Comparison of ENCODE assay signal across 10 mouse cellular contexts in the genomic region with DNA sequence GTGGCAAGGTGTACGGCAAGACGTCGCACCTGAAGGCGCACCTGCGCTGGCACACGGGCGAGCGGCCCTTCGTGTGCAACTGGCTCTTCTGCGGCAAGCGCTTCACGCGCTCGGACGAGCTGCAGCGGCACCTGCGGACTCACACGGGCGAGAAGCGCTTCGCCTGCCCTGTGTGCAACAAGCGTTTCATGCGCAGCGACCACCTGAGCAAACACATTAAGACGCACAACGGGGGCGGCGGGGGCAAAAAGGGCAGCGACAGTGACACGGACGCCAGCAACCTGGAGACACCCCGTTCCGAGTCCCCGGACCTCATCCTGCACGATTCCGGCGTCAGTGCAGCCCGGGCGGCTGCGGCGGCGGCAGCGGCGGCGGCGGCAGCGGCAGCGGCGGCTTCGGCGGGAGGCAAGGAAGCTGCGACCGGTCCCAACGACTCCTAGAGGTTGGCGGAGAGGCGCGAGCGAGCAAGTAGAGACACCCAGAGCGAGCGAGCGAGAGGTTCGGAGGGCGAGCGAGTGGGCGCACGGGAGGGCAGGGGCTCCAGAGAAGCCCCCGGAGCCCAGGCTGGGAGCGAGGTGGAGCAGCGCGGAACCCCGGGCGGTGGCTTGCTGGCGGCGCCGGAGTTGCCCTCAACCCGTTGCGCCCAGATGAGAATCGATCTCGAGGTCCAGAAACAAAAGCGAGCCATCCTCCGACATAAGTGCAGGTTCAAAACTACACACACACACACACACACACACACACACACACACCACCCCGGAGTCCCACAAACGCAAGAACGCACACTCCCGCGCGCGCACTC. TPM values are rescaled to one million over a fixed set of nuclear protein-coding genes. Genes with fewer than 3 reads are reported as not detected.
A peak's percentile ranks its signal among the peaks of the same experiment; 100 is the strongest.
DNase-seq lines count a peak whose midpoint lies in the region; ATAC-seq and TF ChIP-seq lines count a peak whose summit lies in the region.
"Had no signal": no experiment of that assay in that cellular context is flagged by ENCODE, and none has a peak within 500 bp of the region (broad histone marks: within the 10 kb centered on the region; RNA-seq: fewer than 3 reads in every experiment).

No protein-coding gene starts in this region.

- no peak overlapping the region for H3K27ac ChIP-seq in layer of hippocampus, adult 2 months
- H3K27ac ChIP-seq in forebrain, embryonic 16.5 days (ENCODE audit: low read length) = peak overlapping the region; percentile 81
- no peak overlapping the region for H3K27ac ChIP-seq in kidney, postnatal 0 days
- peak overlapping the region; percentile 59 for H3K27ac ChIP-seq in midbrain, embryonic 16.5 days (ENCODE audit: low read length)

- H3K9ac ChIP-seq in forebrain, embryonic 16.5 days (replicated peaks; ENCODE audit: low read depth, low read length) = peak overlapping the region; percentile 68
- no peak overlapping the region for H3K9ac ChIP-seq in kidney, postnatal 0 days (ENCODE audit: low read depth, low read length)
- peak overlapping the region; percentile 58 for H3K9ac ChIP-seq in midbrain, embryonic 16.5 days (ENCODE audit: low read depth, low read length)

- H3K9me3 ChIP-seq in forebrain, embryonic 16.5 days (ENCODE audit: control insufficient read depth, low read length) = no peaks in the 10 kb centered on the region
- H3K9me3 ChIP-seq in kidney, postnatal 0 days (replicated peaks; ENCODE audit: low read length) = no peaks in the 10 kb centered on the region
- no peaks in the 10 kb centered on the region for H3K9me3 ChIP-seq in midbrain, embryonic 16.5 days (replicated peaks; ENCODE audit: control insufficient read depth, low read length, poor library complexity, severe bottlenecking)

- peaks cover 14% of the 10 kb centered on the region for H3K27me3 ChIP-seq in forebrain, embryonic 16.5 days (replicated peaks; ENCODE audit: control insufficient read depth, insufficient read depth, low read length)
- H3K27me3 ChIP-seq in kidney, postnatal 0 days (ENCODE audit: insufficient read depth, low read length) = peaks cover 72% of the 10 kb centered on the region
- H3K27me3 ChIP-seq in midbrain, embryonic 16.5 days (ENCODE audit: control insufficient read depth, insufficient read depth, low read depth, low read length) = peaks cover 27% of the 10 kb centered on the region

- peak overlapping the region; percentile 34 for H3K4me3 ChIP-seq in layer of hippocampus, adult 2 months
- H3K4me3 ChIP-seq in forebrain, embryonic 16.5 days (replicated peaks; ENCODE audit: low read length) = peak overlapping the region; percentile 51
- peak overlapping the region; percentile 35 for H3K4me3 ChIP-seq in kidney, postnatal 0 days (replicated peaks; ENCODE audit: low read depth, low read length)
- H3K4me3 ChIP-seq in midbrain, embryonic 16.5 days (ENCODE audit: low read depth, low read length) = peak overlapping the region; percentile 39

- WGBS in forebrain, embryonic 16.5 days = under 1% methylated on average over 82 of the region's 88 CpGs
- under 1% methylated on average over 87 of the region's 88 CpGs for WGBS in kidney, postnatal 0 days
- under 1% methylated on average over 87 of the region's 88 CpGs for WGBS in midbrain, embryonic 16.5 days

- no peaks in the 10 kb centered on the region for H3K36me3 ChIP-seq in forebrain, embryonic 16.5 days (ENCODE audit: control insufficient read depth, insufficient read depth)
- H3K36me3 ChIP-seq in kidney, postnatal 0 days (ENCODE audit: insufficient read depth, low read length) = no peaks in the 10 kb centered on the region
- no peaks in the 10 kb centered on the region for H3K36me3 ChIP-seq in midbrain, embryonic 16.5 days (ENCODE audit: control insufficient read depth, insufficient read depth, low read length)

- DNase-seq in layer of hippocampus, adult 2 months (ENCODE audit: low spot score in 2 of 2) = no peak
- no peak for DNase-seq in layer of hippocampus, adult 9-11 months
- peak; percentile 82 for DNase-seq in ZHBTc4 (ENCODE audit: low read depth, low spot score)
- DNase-seq in kidney, postnatal 0 days (ENCODE audit: low spot score) = peak; percentile 41
- DNase-seq in thymus, postnatal 36 days = peak; percentile 44 to 51
- DNase-seq in left cerebral cortex, postnatal 25 days (ENCODE audit: low spot score in 2 of 2) = no peak

- intact Hi-C loops in left cerebral cortex, postnatal 25 days (cut with DNase I) = loop anchor here (2.0 to 10.0 kb wide), 3 partner anchors 650 to 1738 kb away; no protein-coding TSS in a partner anchor

- peaks cover 46% of the 10 kb centered on the region for H3K4me1 ChIP-seq in forebrain, embryonic 16.5 days (replicated peaks; ENCODE audit: control insufficient read depth, insufficient read depth, low read length)
- peaks cover 29% of the 10 kb centered on the region for H3K4me1 ChIP-seq in kidney, postnatal 0 days (replicated peaks; ENCODE audit: insufficient read depth, low read length)
- H3K4me1 ChIP-seq in midbrain, embryonic 16.5 days (ENCODE audit: control insufficient read depth, insufficient read depth, low read length) = peaks cover 24% of the 10 kb centered on the region

- no peak for ATAC-seq in forebrain, embryonic 16.5 days
- ATAC-seq in kidney, postnatal 0 days (replicated peaks; ENCODE audit: low FRiP score, low read depth) = no peak
- ATAC-seq in midbrain, embryonic 16.5 days = peak; percentile 18; the same call in 1 of the 2 replicates

- peak overlapping the region; percentile 52 for H3K4me2 ChIP-seq in forebrain, embryonic 16.5 days (ENCODE audit: low read length)
- peak overlapping the region; percentile 61 for H3K4me2 ChIP-seq in kidney, postnatal 0 days (ENCODE audit: low read length)
- H3K4me2 ChIP-seq in midbrain, embryonic 16.5 days (ENCODE audit: low read length) = peak overlapping the region; percentile 51

- TF ChIP-seq CTCF in layer of hippocampus, adult 2 months (conservative IDR thresholded peaks at IDR 0.05) = no peak
- no peak for TF ChIP-seq CTCF in kidney, postnatal 0 days (IDR thresholded peaks at IDR 0.05; ENCODE audit: low read depth)

RNA-seq across cellular contexts. Expression of a gene that starts 2.6 kb away (rescaled TPM):
- total RNA-seq in layer of hippocampus, adult 2 months (2021) = 1 to 10 TPM; 3.8 to 4.3 TPM
- polyA plus RNA-seq in forebrain, embryonic 16.5 days (2015; fragmentation: Nextera tagmentation; extraction: Ambion mirVana) = 6.6 and 8.8 TPM in 2 replicates
- polyA plus RNA-seq in kidney, postnatal 0 days (2015; fragmentation: Nextera tagmentation; extraction: Ambion mirVana) = not detected in 2 replicates
- 3.0 and 4.2 TPM in 2 replicates for polyA plus RNA-seq in midbrain, embryonic 16.5 days (2015; fragmentation: Nextera tagmentation; extraction: Ambion mirVana)
- total RNA-seq in left cerebral cortex, postnatal 25 days (2021) = 1 to 10 TPM; 2.5 to 4.1 TPM
- total RNA-seq: adrenal gland, adult 18-20 months had no signal
- polyA plus RNA-seq: large intestine, adult 2 months had no signal

RNA-seq across cellular contexts. Expression of a gene that starts 38.1 kb away (rescaled TPM):
- total RNA-seq in layer of hippocampus, adult 2 months (2021) = 10 to 100 TPM; 19.3 to 22.3 TPM
- 8.7 and 9.1 TPM in 2 replicates for polyA plus RNA-seq in forebrain, embryonic 16.5 days (2015; fragmentation: Nextera tagmentation; extraction: Ambion mirVana)
- 15.9 TPM in 2 replicates for polyA plus RNA-seq in kidney, postnatal 0 days (2015; fragmentation: Nextera tagmentation; extraction: Ambion mirVana)
- polyA plus RNA-seq in midbrain, embryonic 16.5 days (2015; fragmentation: Nextera tagmentation; extraction: Ambion mirVana) = 6.7 and 8.1 TPM in 2 replicates
- 10 to 100 TPM; 13.3 to 17.5 TPM for total RNA-seq in left cerebral cortex, postnatal 25 days (2021)

RNA-seq across cellular contexts. Expression of a gene that starts 38.2 kb away (rescaled TPM):
- total RNA-seq in layer of hippocampus, adult 2 months (2021) = 10 to 100 TPM; 31.6 to 32.6 TPM
- polyA plus RNA-seq in forebrain, embryonic 16.5 days (2015; fragmentation: Nextera tagmentation; extraction: Ambion mirVana) = 24.6 and 26.6 TPM in 2 replicates
- polyA plus RNA-seq in kidney, postnatal 0 days (2015; fragmentation: Nextera tagmentation; extraction: Ambion mirVana) = 28.5 and 33.8 TPM in 2 replicates
- polyA plus RNA-seq in midbrain, embryonic 16.5 days (2015; fragmentation: Nextera tagmentation; extraction: Ambion mirVana) = 25.5 and 26.6 TPM in 2 replicates
- 10 to 100 TPM; 26.4 to 28.6 TPM for total RNA-seq in left cerebral cortex, postnatal 25 days (2021)

RNA-seq across cellular contexts. Expression of a gene that starts 55.6 kb away (rescaled TPM):
- total RNA-seq in layer of hippocampus, adult 2 months (2021) = 100 to 1,000 TPM; 119 to 123 TPM
- 98.5 and 105 TPM in 2 replicates for polyA plus RNA-seq in forebrain, embryonic 16.5 days (2015; fragmentation: Nextera tagmentation; extraction: Ambion mirVana)
- polyA plus RNA-seq in kidney, postnatal 0 days (2015; fragmentation: Nextera tagmentation; extraction: Ambion mirVana) = 69.5 and 73.4 TPM in 2 replicates
- 97.1 and 98.5 TPM in 2 replicates for polyA plus RNA-seq in midbrain, embryonic 16.5 days (2015; fragmentation: Nextera tagmentation; extraction: Ambion mirVana)
- total RNA-seq in left cerebral cortex, postnatal 25 days (2021) = 100 to 1,000 TPM in 1 of 2 experiments, 10 to 100 TPM in 1; 97.8 to 103 TPM

Comparison
In these comparisons a context has a peak if more than half of its experiments do, and no peak if none do; other contexts are left out.
1. DNase-seq: peak in ZHBTc4 (single experiment), kidney, postnatal 0 days (single experiment) and thymus, postnatal 36 days (2 of 2); none in layer of hippocampus, adult 2 months (0 of 2), layer of hippocampus, adult 9-11 months (single experiment) and left cerebral cortex, postnatal 25 days (0 of 2).
2. H3K27ac ChIP-seq: peak in forebrain, embryonic 16.5 days (single experiment) and midbrain, embryonic 16.5 days (single experiment); none in layer of hippocampus, adult 2 months (single experiment) and kidney, postnatal 0 days (single experiment).
3. Peak in every context shown above with its lines, with median percentiles within 50 percentile points of each other: H3K4me3 ChIP-seq and H3K4me2 ChIP-seq.